Mouse (Mus musculus): ENCODE measurements around the gene Gss. TPM values are rescaled to one million over a fixed set of nuclear protein-coding genes. Genes with fewer than 3 reads are reported as not detected.

Gene Gss
- total RNA-seq (2021) = 10 to 100 TPM; 14.4 to 15.6 TPM
- long read RNA-seq, experiment 1, transcript Gss-201 (13 exons, 1,963 nt) = major isoform, 20 of 23 reads
- long read RNA-seq, experiment 1, partial matches to known transcripts = 2 of 23 reads
- long read RNA-seq, experiment 1, other reads (novel, unspliced or antisense) = 1 of 23 reads
- long read RNA-seq, experiment 2, transcript Gss-201 (13 exons, 1,963 nt) = major isoform, 8 of 10 reads
- long read RNA-seq, experiment 2, partial matches to known transcripts = 2 of 10 reads
- long read RNA-seq, experiment 2, other reads (novel, unspliced or antisense) = 0 of 10 reads

DNA sequence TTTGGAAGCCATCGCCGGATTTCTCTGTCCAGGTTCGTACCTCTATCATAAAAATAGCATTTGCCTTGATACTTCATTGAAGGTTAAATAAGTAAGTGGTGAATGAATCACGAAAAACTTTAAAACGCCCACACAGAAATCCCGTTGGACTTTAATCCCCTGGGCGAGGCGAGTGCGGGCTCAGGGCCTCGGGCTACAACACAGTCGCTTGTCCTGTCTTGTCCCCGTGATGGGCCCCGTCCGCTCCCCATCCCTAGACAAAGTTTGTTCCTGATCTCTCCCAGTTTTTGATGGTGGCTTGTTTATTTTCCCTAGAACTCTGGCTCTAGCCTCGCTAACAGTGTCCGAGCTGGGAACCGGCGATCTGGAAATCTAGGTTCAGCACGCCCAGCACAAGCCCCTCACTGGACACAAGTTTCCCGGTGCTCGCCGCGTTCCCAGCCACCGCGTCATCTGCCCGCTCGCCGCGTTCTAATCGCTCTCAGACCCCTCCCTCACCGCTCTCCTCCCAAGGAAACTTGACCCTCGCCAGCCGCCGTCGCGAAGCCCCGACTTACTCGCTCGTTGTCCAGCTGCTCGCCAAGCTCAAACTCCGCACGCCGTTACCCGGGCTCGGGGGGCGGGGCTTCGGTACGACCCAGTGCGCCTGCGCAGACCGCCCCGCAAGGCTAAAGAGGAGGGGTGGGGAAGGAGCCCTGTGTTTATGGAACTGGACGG, at the start of gene Gss:
Gene Gss, minus strand, starts transcription at position 674 of the 717 bp plus-strand sequence.
- DNase-seq = peak; percentile 99 to 100

DNA sequence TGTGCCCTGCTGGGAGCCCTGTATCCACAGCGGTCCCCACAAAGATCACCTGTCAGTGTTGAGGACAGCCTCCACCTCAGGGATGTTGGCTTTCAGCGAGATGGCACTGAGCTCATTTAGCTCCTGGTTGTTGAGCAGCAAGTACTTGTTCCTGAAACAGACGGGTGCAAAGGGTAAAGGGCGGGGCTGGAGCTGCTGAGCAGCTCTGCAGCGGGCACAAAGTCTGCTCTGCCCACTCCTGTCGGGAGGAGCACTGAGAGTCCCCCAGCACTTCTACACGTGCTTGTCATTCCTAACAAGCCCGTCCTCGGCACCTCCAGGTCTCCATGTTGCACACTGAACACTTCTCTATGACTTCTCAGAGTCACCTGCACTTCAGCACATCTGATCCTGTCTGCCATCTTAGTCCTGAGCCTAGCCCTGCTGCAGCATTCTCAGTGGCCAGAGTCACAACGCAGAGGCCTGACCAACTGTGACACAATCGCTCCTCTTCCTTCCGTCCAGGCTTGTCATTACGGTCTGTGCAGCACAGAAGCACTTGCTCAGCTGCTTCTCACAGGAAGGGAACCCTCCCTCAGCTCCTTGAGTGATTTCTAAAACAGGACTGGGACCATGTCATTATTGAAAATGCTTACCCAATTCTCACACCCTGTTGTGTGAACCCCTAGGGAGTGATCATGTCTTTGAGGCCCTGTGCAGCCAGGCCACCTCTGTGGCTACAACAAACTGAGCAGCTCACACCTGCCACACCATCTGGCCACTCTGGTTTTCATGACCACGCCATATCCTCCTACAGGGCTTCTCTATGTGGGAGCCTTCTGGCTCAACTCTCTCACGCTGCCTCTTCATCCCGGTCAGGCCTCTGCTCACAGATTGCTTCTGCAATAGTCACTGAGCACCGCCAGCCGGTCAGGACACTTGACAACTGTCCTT, 49.2 kb upstream of the Gss start:
- DNase-seq = no peak

DNA sequence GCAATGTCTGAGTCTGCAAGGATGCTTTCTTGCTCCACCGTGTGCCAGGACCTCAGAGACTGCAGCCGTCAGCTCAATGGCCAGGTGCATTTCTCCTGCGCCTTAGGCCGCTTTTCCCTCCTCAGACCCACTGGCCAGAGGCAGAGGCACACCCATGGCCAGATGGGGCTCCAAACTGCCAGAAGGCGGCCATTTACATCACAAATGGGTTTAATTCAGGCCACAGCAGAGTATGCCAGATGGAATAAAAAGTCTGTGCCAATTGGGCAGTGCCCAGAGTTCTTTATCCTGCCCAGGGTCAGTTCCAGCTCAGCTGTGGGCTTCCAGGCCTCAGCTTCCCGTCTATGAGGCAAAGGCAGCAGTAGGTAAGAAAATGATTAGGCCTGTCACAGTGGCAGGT, 48.0 kb upstream of the Gss start:
- DNase-seq = no peak

DNA sequence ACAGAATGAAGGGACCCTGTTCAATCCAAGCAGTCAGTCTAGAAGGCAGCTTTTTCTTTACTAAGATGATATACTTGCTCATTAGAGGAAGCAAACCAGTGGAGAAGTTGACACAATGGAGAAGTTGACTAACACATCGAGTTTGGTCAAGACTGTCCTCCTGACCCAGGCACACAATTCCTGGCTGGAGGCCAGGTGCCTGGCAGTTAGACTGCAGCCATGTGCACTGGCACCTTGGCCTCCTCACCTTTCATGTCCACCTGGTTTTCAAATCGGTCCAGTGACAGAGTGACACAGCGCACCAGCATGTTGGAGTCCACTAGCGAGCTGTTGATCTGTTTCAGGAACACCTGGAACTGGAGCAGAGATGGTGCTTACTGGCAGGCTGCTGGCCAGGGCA, 44.8 kb upstream of the Gss start:
- DNase-seq = no peak

DNA sequence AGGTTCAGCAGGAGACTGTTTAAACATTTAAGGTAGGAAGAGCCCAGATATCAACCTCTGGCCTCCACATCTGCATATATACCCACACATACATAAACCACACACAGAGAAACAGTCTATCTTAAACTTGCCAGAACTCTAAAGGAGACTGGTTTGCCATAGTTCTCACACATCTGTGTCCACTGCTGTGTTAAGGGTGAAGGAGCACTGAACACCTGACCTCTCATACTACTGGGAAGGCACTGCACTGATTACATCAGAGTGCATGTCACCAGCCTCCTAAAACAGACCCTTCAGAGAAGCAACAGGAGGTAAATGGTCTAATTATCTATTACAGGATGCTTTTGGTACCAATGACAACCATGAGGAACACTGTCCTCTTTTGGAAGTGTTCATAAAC, 44.3 kb upstream of the Gss start:
- no peak for DNase-seq

DNA sequence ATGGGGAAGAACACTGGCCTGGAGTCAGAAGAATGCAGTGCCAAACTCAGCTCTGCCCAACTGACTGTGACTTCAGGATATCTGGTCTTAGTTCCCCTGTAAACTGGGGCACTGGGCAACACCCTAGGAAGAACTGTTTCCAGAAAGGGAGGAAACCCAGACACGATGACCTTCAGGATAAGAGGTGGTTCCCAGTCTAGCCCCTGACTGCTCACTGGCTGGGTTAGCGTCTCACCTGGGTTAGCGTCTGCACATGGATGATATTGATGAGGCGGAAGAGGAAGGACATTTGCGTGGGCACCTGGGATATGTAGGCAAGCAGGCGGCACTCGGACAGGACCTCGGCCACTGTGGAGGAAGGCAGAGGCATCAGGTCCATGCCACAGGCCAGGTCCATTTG, 43.4 kb upstream of the Gss start:
- no peak for DNase-seq

- DNase-seq = no peak
Observed at GRCm38 (mm10) chr2:155634562-155634961, 42.0 kb upstream of the Gss start.

DNA sequence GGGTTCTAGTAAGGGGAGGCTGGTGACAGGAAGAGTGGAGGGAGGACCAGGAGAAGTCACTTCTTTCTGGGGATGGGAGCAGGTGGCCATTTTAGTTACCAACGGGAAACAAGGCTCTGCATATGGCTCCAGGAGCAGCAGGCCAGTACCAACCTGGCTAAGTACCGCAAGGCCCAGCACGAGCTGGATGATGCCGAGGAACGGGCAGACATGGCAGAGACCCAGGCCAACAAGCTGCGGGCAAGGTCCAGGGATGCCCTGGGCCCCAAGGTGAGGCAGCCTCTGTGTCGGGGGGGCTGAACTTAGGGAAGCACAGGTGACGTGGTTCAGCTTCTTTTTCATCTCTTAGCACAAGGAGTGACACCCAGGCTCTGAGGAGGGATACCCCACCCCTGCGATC, 41.1 kb upstream of the Gss start:
- DNase-seq = no peak

GRCm38 (mm10) chr2:155633121-155633520, 40.5 kb upstream of the Gss start:
- DNase-seq = no peak

DNA sequence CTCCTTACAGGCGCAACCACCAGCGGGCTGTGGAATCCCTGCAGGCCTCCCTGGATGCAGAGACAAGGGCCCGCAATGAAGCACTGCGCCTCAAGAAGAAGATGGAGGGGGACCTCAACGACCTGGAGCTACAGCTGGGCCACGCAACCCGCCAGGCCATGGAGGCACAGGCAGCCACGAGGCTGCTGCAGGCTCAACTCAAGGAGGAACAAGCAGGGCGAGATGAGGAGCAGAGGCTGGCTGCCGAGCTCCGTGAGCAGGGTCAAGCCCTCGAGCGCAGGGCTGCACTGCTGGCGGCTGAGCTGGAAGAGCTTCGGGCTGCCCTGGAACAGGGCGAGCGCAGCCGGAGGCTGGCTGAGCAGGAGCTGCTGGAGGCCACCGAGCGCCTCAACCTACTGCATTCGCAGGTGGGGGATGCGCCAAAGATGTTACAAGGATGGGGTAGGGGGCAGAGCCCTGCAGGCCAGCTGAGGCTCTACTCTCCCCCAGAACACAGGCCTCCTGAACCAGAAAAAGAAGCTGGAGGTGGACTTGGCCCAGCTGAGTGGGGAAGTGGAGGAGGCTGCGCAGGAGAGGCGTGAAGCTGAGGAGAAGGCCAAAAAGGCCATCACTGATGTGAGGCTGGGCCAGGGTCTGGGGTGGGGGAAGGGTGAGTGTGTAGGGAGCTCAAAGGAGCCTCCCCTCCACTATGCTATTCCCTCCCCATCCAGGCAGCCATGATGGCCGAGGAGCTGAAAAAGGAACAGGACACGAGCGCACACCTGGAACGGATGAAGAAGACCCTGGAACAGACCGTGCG, 39.7 kb upstream of the Gss start:
- DNase-seq = no peak

- no peak for DNase-seq
Observed at GRCm38 (mm10) chr2:155630590-155631416, 38.2 kb upstream of the Gss start.

DNA sequence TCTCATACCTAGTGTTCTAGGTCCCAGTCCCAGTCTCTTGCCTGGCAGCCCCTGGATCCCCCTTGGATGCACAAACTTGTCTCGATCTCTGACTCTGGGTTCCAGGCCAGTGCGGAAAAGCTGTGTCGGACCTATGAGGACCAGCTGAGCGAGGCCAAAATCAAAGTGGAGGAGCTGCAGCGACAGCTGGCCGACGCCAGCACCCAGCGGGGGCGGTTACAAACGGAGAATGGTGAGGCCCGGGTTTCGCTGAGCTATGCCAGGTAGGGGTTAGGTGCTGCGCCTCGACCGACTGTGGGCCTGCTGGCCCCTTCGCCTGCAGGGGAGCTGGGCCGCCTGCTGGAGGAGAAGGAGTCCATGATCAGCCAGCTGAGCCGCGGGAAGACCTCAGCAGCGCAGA, 37.5 kb upstream of the Gss start:
- no peak for DNase-seq

DNA sequence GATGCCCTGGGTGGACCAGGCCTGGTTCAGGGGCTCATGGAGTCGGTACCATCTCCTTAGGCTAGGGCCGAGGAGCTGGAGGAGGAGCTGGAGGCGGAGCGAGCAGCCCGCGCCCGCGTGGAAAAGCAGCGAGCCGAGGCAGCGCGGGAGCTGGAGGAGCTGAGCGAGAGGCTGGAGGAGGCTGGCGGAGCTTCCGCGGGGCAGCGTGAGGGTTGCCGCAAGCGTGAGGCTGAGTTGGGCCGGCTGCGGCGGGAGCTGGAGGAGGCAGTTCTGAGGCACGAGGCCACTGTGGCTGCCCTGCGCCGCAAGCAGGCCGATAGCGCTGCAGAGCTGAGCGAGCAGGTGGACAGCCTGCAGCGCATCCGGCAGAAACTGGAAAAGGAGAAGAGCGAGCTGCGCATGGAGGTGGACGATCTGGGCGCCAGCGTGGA, 36.6 kb upstream of the Gss start:
- no peak for DNase-seq

DNA sequence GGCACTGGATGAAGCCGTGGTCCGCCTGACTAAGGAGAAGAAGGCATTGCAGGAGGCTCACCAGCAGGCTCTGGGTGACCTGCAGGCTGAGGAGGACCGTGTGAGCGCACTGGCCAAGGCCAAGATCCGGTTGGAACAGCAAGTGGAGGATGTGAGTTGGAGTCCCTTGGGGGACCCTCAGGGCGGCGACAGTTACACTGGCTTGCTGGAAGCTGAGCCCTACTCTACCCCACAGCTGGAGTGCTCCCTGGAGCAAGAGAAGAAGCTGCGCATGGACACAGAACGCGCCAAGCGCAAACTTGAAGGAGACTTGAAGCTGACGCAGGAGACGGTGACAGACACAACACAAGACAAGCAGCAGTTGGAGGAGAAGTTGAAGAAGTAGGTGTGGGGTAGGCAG, 35.9 kb upstream of the Gss start:
- no peak for DNase-seq

DNA sequence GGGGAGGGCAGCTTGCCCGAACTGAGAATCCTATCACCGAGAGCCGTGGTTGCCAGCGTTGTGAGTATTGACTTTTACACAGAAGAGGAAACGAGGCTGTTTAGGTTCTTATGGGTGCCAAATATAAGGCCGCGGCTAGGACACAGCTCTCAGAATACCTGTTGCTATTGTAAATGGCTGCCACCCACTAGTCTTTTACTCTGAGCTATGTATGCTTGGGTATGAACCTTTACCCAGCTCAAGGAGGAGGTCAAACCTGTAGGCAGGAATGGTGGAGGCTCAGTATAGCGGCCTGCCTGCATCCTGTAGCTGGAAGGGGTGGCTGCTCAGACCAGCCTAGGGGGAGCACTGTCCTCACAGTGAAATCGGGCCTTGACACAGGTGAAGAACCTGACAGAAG, 35.5 kb upstream of the Gss start:
- no peak for DNase-seq

DNA sequence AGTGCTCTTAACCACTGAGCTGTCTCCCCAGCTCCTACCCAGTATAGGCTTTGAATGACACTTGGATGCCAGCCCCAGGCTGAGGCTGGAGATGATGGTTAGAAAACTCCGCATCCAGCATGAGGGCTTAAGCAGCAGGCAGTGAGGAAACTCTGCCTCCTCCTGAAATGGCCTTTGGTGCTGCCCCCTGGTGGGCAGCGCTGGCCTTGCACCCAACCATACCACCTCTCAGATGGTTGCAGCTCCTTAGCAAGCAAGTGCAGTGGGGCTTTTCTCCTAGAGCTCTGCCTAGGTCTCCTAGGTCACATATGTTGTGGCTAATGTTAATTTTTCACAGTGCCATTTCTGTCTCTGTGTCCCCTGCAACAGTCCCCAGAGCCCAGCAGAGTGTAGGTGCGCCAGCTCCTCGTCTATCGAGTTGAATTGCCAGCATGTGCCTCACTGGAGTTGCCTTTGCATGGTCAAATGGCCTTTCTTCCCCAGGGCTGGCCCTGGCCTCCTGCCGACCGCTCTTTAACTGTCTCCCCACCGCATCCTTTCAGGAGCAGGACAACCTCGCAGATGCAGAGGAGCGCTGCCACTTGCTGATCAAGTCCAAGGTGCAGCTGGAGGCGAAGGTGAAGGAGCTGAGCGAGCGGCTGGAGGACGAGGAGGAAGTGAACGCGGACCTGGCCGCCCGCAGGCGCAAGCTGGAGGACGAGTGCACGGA, 34.6 kb upstream of the Gss start:
- DNase-seq = peak in 1 of 2 experiments; percentile 81

GRCm38 (mm10) chr2:155626277-155626676, 33.7 kb upstream of the Gss start:
- DNase-seq = no peak

- no peak for DNase-seq
Observed at GRCm38 (mm10) chr2:155624730-155625129, 32.1 kb upstream of the Gss start.

- DNase-seq = no peak
Observed at GRCm38 (mm10) chr2:155623996-155624395, 31.4 kb upstream of the Gss start.

DNA sequence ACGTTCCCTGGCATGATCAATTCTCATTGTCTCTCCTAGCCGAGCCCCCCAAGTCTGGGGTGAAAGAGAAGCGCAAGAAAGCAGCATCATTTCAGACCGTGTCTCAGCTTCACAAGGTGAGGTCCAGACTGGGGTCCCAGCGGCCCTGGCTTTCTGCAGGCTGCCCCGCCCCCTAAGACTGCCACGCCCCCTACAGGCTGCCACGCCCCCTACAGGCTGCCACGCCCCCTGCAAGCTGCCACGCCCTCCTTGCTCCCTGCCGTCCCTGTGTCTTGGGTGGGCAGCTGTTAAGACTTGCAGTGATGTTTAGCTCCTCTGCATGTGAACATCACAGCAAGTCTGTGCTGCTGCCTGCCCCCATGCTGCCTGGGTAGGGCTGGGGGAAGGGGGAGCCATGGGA, 30.0 kb upstream of the Gss start:
- DNase-seq = no peak
